Mouse (Mus musculus): ENCODE data around the gene Kl.

DNA sequence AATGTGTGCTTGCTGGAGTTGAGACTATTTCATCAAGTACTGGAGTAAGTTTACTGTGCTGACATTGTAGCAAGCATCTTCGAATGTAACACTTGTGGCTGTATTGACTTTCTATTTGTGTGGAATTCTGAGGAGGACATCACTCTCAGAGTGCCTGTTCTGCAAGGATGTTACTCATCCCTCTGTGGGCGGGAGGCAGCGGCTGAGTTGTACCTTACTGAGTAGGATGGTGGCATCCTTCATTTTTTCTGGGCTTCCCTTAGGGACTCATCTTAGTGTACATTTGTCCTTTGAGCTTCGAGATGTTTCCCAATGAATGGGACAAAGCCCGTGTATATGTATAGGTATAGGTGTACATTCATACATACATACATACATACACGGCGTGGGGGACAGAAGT lies 1.1 kb upstream of the Kl start:
- TF ChIP-seq EP300 (IDR thresholded peaks at IDR 0.05; ENCODE audit: low read depth) (no peak), CTCF (IDR thresholded peaks at IDR 0.05; ENCODE audit: low read depth) (no peak)

All from liver, embryonic 14.5 days (tissue).